Mouse (Mus musculus): ENCODE data around the gene Rb1. TPM values are rescaled to one million over a fixed set of nuclear protein-coding genes. Genes with fewer than 3 reads are reported as not detected.

The Rb1 gene
- polyA plus RNA-seq, 1 experiment from 2014 or later = 26.2 TPM

DNA sequence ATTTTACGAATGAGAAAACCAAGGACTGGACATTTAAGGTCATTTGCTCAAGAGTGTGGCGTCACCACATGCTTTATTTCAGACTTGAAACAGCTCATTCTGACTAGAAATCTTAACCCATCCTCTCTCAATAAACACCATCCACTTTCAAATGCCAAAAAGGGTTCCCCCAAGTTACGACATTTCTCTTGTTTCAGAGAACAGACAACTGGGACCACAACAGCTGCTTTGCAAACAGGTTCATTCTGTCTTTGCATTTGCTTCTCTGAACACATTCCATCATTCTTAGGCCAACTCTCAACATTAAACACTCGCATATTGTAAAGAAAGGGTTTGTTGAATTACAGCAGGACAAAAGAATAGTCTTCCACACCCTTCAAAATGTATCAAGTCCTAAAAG, 11.8 kb downstream of the Rb1 start:
- H3K27ac ChIP-seq (replicated peaks; ENCODE audit: low read depth, low read length) = no peak overlapping the region
- 85% methylated on average over 4 of the region's 4 CpGs for WGBS
- H3K9ac ChIP-seq (replicated peaks; ENCODE audit: low read length) = no peak overlapping the region
- no peaks in the 10 kb centered on the region for H3K36me3 ChIP-seq (replicated peaks; ENCODE audit: control insufficient read depth, insufficient read depth, low read depth, low read length)
- no peak for ATAC-seq (replicated peaks; ENCODE audit: insufficient number of reproducible peaks, low FRiP score, low TSS enrichment, low read depth)
- H3K4me1 ChIP-seq (ENCODE audit: control insufficient read depth, insufficient read depth, low read length) = no peaks in the 10 kb centered on the region
- H3K4me3 ChIP-seq (ENCODE audit: low read depth, low read length) = no peak overlapping the region
- H3K4me2 ChIP-seq (ENCODE audit: low read depth, low read length) = no peak overlapping the region
- H3K27me3 ChIP-seq (ENCODE audit: control insufficient read depth, insufficient read depth, low read length) = no peaks in the 10 kb centered on the region
- H3K9me3 ChIP-seq (replicated peaks; ENCODE audit: control insufficient read depth, low read length) = no peaks in the 10 kb centered on the region
- no peak for DNase-seq (ENCODE audit: low spot score)

DNA sequence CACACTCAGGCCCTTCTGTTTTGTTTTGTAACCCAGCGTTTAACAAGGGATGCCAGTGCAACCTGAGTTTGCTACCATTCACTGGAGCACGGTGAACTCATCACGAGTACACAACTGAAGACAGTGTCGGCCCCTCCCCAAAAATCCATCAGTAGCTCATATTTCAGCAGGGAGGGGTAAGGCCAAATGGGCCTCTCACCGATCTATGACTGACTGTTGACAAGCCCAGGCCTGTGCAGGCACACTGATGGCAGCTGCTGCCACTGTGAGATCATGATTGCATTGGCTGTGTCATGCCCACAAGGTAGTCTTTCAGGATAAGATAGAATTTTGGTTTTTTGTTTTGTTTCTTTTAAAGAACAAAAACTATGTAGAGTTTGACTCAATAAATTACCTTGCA, 12.2 kb downstream of the Rb1 start:
- Histone ChIP-seq H3K4me3 (ENCODE audit: low read depth, low read length) (no peak overlapping the region), H3K4me1 (ENCODE audit: control insufficient read depth, insufficient read depth, low read length) (no peaks in the 10 kb centered on the region), H3K36me3 (replicated peaks; ENCODE audit: control insufficient read depth, insufficient read depth, low read depth, low read length) (no peaks in the 10 kb centered on the region), H3K27ac (replicated peaks; ENCODE audit: low read depth, low read length) (no peak overlapping the region), H3K9me3 (replicated peaks; ENCODE audit: control insufficient read depth, low read length) (no peaks in the 10 kb centered on the region), H3K27me3 (ENCODE audit: control insufficient read depth, insufficient read depth, low read length) (no peaks in the 10 kb centered on the region), H3K9ac (replicated peaks; ENCODE audit: low read length) (no peak overlapping the region), H3K4me2 (ENCODE audit: low read depth, low read length) (no peak overlapping the region)
- WGBS = 42% methylated on average over 5 of the region's 5 CpGs
- peak; percentile 52; the same call in 1 of the 2 replicates for ATAC-seq (replicated peaks; ENCODE audit: insufficient number of reproducible peaks, low FRiP score, low TSS enrichment, low read depth)
- peak; percentile 52 for DNase-seq (ENCODE audit: low spot score)

DNA sequence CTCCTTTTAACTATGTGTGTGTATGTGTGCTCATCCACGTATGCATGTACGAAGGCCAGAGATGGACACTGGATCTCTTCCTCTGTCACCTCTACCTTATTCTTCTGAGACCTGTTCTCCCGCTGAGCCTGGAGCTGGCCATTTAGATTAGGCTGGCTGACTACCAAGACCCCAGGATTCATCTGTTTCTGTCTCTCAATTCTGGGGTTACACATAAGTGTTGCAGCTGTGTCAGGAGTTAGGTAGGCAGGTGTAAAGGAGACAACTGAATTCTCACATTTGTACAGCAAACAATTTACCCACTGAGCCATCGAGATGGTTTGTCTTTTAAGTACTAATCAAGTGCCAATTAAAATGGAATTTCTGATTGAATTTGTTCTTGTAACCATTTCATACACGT, 12.7 kb downstream of the Rb1 start:
- Histone ChIP-seq H3K9me3 (replicated peaks; ENCODE audit: control insufficient read depth, low read length) (no peaks in the 10 kb centered on the region), H3K27me3 (ENCODE audit: control insufficient read depth, insufficient read depth, low read length) (no peaks in the 10 kb centered on the region), H3K4me2 (ENCODE audit: low read depth, low read length) (no peak overlapping the region), H3K4me3 (ENCODE audit: low read depth, low read length) (no peak overlapping the region), H3K4me1 (ENCODE audit: control insufficient read depth, insufficient read depth, low read length) (no peaks in the 10 kb centered on the region), H3K27ac (replicated peaks; ENCODE audit: low read depth, low read length) (no peak overlapping the region), H3K9ac (replicated peaks; ENCODE audit: low read length) (no peak overlapping the region), H3K36me3 (replicated peaks; ENCODE audit: control insufficient read depth, insufficient read depth, low read depth, low read length) (no peaks in the 10 kb centered on the region)
- WGBS = 80% methylated on average over 5 of the region's 5 CpGs
- ATAC-seq (replicated peaks; ENCODE audit: insufficient number of reproducible peaks, low FRiP score, low TSS enrichment, low read depth) (no peak), DNase-seq (ENCODE audit: low spot score) (no peak)

- H3K4me1 ChIP-seq (ENCODE audit: control insufficient read depth, insufficient read depth, low read length) = no peaks in the 10 kb centered on the region
- H3K27me3 ChIP-seq (ENCODE audit: control insufficient read depth, insufficient read depth, low read length) = no peaks in the 10 kb centered on the region
- no peak for ATAC-seq (replicated peaks; ENCODE audit: insufficient number of reproducible peaks, low FRiP score, low TSS enrichment, low read depth)
- no peak overlapping the region for H3K4me2 ChIP-seq (ENCODE audit: low read depth, low read length)
- H3K9me3 ChIP-seq (replicated peaks; ENCODE audit: control insufficient read depth, low read length) = no peaks in the 10 kb centered on the region
- no peak overlapping the region for H3K9ac ChIP-seq (replicated peaks; ENCODE audit: low read length)
- H3K36me3 ChIP-seq (replicated peaks; ENCODE audit: control insufficient read depth, insufficient read depth, low read depth, low read length) = no peaks in the 10 kb centered on the region
- H3K4me3 ChIP-seq (ENCODE audit: low read depth, low read length) = no peak overlapping the region
- H3K27ac ChIP-seq (replicated peaks; ENCODE audit: low read depth, low read length) = no peak overlapping the region
- 89% methylated on average over 1 of the region's 1 CpGs for whole genome bisulfite sequencing
- DNase-seq (ENCODE audit: low spot score) = no peak
Observed at GRCm38 (mm10) chr14:73307490-73307889, 18.1 kb downstream of the Rb1 start.

GRCm38 (mm10) chr14:73303193-73303592, 22.4 kb downstream of the Rb1 start:
- Histone ChIP-seq H3K9ac (replicated peaks; ENCODE audit: low read length) (no peak overlapping the region), H3K4me1 (ENCODE audit: control insufficient read depth, insufficient read depth, low read length) (no peaks in the 10 kb centered on the region), H3K36me3 (replicated peaks; ENCODE audit: control insufficient read depth, insufficient read depth, low read depth, low read length) (no peaks in the 10 kb centered on the region), H3K4me2 (ENCODE audit: low read depth, low read length) (no peak overlapping the region), H3K27ac (replicated peaks; ENCODE audit: low read depth, low read length) (no peak overlapping the region), H3K9me3 (replicated peaks; ENCODE audit: control insufficient read depth, low read length) (no peaks in the 10 kb centered on the region), H3K4me3 (ENCODE audit: low read depth, low read length) (no peak overlapping the region), H3K27me3 (ENCODE audit: control insufficient read depth, insufficient read depth, low read length) (no peaks in the 10 kb centered on the region)
- 54% methylated on average over 3 of the region's 3 CpGs for WGBS
- ATAC-seq (replicated peaks; ENCODE audit: insufficient number of reproducible peaks, low FRiP score, low TSS enrichment, low read depth) = no peak
- peak; percentile 79 for DNase-seq (ENCODE audit: low spot score)

- ATAC-seq (replicated peaks; ENCODE audit: insufficient number of reproducible peaks, low FRiP score, low TSS enrichment, low read depth) = no peak
- Histone ChIP-seq H3K4me1 (ENCODE audit: control insufficient read depth, insufficient read depth, low read length) (no peaks in the 10 kb centered on the region), H3K27ac (replicated peaks; ENCODE audit: low read depth, low read length) (no peak overlapping the region), H3K9ac (replicated peaks; ENCODE audit: low read length) (no peak overlapping the region), H3K36me3 (replicated peaks; ENCODE audit: control insufficient read depth, insufficient read depth, low read depth, low read length) (no peaks in the 10 kb centered on the region), H3K4me3 (ENCODE audit: low read depth, low read length) (no peak overlapping the region), H3K4me2 (ENCODE audit: low read depth, low read length) (no peak overlapping the region), H3K27me3 (ENCODE audit: control insufficient read depth, insufficient read depth, low read length) (no peaks in the 10 kb centered on the region), H3K9me3 (replicated peaks; ENCODE audit: control insufficient read depth, low read length) (no peaks in the 10 kb centered on the region)
- DNase-seq (ENCODE audit: low spot score) = no peak
- WGBS = 68% methylated on average over 4 of the region's 4 CpGs
Observed at GRCm38 (mm10) chr14:73301856-73302255, 23.8 kb downstream of the Rb1 start.

DNA sequence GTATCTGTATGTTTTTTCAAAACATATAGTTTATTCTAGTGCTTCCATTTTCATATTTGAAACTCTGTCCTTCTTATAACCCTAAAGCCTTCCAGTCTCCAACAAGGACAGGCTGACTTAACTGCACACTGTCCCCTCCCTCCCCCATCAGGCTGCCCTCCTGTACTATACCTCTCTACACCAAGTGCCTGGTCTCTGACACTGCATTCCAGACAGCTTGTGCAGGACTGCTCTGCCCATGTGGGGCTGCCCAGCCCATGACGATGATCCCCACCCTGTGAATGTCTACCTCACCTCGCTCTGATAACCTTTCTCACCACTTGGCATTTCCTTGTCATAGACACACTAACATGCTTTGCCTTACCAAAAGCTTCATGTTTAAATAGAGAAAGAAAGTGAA, 30.1 kb downstream of the Rb1 start:
- Histone ChIP-seq H3K36me3 (replicated peaks; ENCODE audit: control insufficient read depth, insufficient read depth, low read depth, low read length) (no peaks in the 10 kb centered on the region), H3K4me2 (ENCODE audit: low read depth, low read length) (no peak overlapping the region), H3K4me1 (ENCODE audit: control insufficient read depth, insufficient read depth, low read length) (no peaks in the 10 kb centered on the region), H3K27me3 (ENCODE audit: control insufficient read depth, insufficient read depth, low read length) (no peaks in the 10 kb centered on the region), H3K9me3 (replicated peaks; ENCODE audit: control insufficient read depth, low read length) (no peaks in the 10 kb centered on the region), H3K27ac (replicated peaks; ENCODE audit: low read depth, low read length) (no peak overlapping the region), H3K4me3 (ENCODE audit: low read depth, low read length) (no peak overlapping the region), H3K9ac (replicated peaks; ENCODE audit: low read length) (no peak overlapping the region)
- WGBS = 87% methylated on average over 2 of the region's 2 CpGs
- no peak for ATAC-seq (replicated peaks; ENCODE audit: insufficient number of reproducible peaks, low FRiP score, low TSS enrichment, low read depth)
- no peak for DNase-seq (ENCODE audit: low spot score)

- Histone ChIP-seq H3K9ac (replicated peaks; ENCODE audit: low read length) (no peak overlapping the region), H3K36me3 (replicated peaks; ENCODE audit: control insufficient read depth, insufficient read depth, low read depth, low read length) (no peaks in the 10 kb centered on the region), H3K27me3 (ENCODE audit: control insufficient read depth, insufficient read depth, low read length) (no peaks in the 10 kb centered on the region), H3K9me3 (replicated peaks; ENCODE audit: control insufficient read depth, low read length) (no peaks in the 10 kb centered on the region), H3K4me3 (ENCODE audit: low read depth, low read length) (no peak overlapping the region), H3K27ac (replicated peaks; ENCODE audit: low read depth, low read length) (no peak overlapping the region), H3K4me1 (ENCODE audit: control insufficient read depth, insufficient read depth, low read length) (no peaks in the 10 kb centered on the region), H3K4me2 (ENCODE audit: low read depth, low read length) (no peak overlapping the region)
- 85% methylated on average over 2 of the region's 2 CpGs for WGBS
- DNase-seq (ENCODE audit: low spot score) (no peak), ATAC-seq (replicated peaks; ENCODE audit: insufficient number of reproducible peaks, low FRiP score, low TSS enrichment, low read depth) (no peak)
Observed at GRCm38 (mm10) chr14:73293616-73294015, 32.0 kb downstream of the Rb1 start.

Data from embryonic facial prominence, embryonic 11.5 days (tissue).